In the genomic region with DNA sequence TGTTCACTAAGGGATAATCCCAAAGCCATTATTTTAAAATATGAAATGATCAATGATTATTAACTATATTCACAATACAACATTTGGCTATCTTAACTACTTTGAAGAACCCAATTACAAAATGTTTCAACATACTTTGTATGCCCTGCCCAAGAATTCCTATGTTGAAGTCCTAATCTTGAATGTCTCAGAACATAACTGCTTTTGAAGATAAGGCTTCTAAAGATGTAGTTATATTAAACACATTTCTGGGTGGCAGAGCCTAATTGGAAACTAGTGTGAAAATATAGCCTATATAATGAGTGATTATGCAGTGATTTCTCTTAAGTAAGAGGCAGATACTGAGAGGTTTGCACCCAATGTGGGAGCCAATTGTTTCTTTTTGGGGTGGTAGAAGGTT, we compare ENCODE assay signal across 25 mouse cellular contexts.
"Had no signal": no experiment of that assay in that cellular context is flagged by ENCODE, and none has a peak within 500 bp of the region (broad histone marks: within the 10 kb centered on the region; RNA-seq: fewer than 3 reads in every experiment).

No protein-coding gene starts in this region.

- H3K9me3 ChIP-seq: heart, embryonic 10.5 days; heart, embryonic 12.5 days; hindbrain, embryonic 12.5 days; intestine, embryonic 15.5 days; limb, embryonic 10.5 days; liver, embryonic 12.5 days had no signal

- DNase-seq: gastrocnemius, adult 2 months; gastrocnemius, postnatal 10 days; gastrocnemius, postnatal 25 days; heart, adult 18-20 months; heart, postnatal 10 days; heart, postnatal 4 days; kidney, adult 18-20 months; kidney, adult 8-10 months; kidney, postnatal 14 days; kidney, postnatal 36 days; layer of hippocampus, adult 9-11 months; liver had no signal

- H3K4me3 ChIP-seq: gastrocnemius, adult 2 months; heart, embryonic 10.5 days; heart, embryonic 12.5 days; hindbrain, embryonic 10.5 days; hindbrain, embryonic 12.5 days; intestine, embryonic 15.5 days; left cerebral cortex, adult 2 months; limb, embryonic 10.5 days; limb, embryonic 12.5 days; liver, embryonic 12.5 days had no signal

- H3K4me1 ChIP-seq: heart, embryonic 10.5 days; heart, embryonic 12.5 days; hindbrain, embryonic 12.5 days; intestine, embryonic 15.5 days; limb, embryonic 10.5 days; limb, embryonic 12.5 days had no signal

- H3K27me3 ChIP-seq: heart, embryonic 12.5 days; hindbrain, embryonic 12.5 days; intestine, embryonic 15.5 days; limb, embryonic 12.5 days; liver, embryonic 12.5 days had no signal

- H3K36me3 ChIP-seq: heart, embryonic 10.5 days; heart, embryonic 12.5 days; hindbrain, embryonic 10.5 days; hindbrain, embryonic 12.5 days; intestine, embryonic 15.5 days; limb, embryonic 10.5 days; limb, embryonic 12.5 days had no signal

- H3K9ac ChIP-seq: heart, embryonic 12.5 days; hindbrain, embryonic 12.5 days; hindbrain, embryonic 14.5 days; intestine, embryonic 15.5 days; limb, embryonic 12.5 days; liver, embryonic 12.5 days had no signal

- H3K27ac ChIP-seq: gastrocnemius, adult 2 months; heart, embryonic 10.5 days; hindbrain, embryonic 10.5 days; hindbrain, embryonic 12.5 days; hindbrain, embryonic 14.5 days; intestine, embryonic 15.5 days; left cerebral cortex, adult 2 months; limb, embryonic 10.5 days; limb, embryonic 12.5 days; liver, embryonic 12.5 days had no signal

- ATAC-seq: hindbrain, embryonic 16.5 days; inflammation-experienced regulatory T-cells, adult 6 months; intestine, embryonic 15.5 days; intestine, postnatal 0 days; liver, embryonic 12.5 days had no signal

- H3K4me2 ChIP-seq: heart, embryonic 12.5 days; hindbrain, embryonic 12.5 days; hindbrain, embryonic 14.5 days; intestine, embryonic 15.5 days; limb, embryonic 12.5 days; liver, embryonic 12.5 days had no signal
